22 mouse cellular contexts compared by ENCODE assay signal in the genomic region with DNA sequence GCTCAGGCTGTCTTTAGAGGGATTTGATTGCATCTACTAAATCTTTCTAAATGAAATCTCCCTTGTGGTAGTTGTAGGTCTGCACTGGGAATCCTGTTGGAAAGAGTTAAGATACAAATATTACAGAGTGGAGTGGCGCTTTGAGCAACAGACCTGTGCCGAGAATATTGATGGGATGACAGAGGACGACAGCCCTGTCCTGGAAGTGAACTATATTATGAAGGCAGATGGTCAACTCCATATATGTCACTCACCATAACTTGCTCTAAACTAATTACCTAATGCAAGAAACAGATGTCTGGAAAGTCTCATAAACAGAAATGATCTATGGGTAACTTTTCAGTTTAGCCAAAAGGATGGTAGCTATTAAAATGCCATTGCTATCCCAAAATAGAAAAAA. TPM values are rescaled to one million over a fixed set of nuclear protein-coding genes. Genes with fewer than 3 reads are reported as not detected.
"Had no signal": no experiment of that assay in that cellular context is flagged by ENCODE, and none has a peak within 500 bp of the region (broad histone marks: within the 10 kb centered on the region; RNA-seq: fewer than 3 reads in every experiment).

No protein-coding gene starts in this region.

- H3K4me2 ChIP-seq: intestine, embryonic 15.5 days; liver, embryonic 12.5 days; liver, embryonic 15.5 days; lung, embryonic 15.5 days; midbrain, embryonic 11.5 days; stomach, embryonic 15.5 days had no signal

- ATAC-seq: intestine, embryonic 15.5 days; liver, embryonic 12.5 days had no signal

- H3K4me3 ChIP-seq: intestine, embryonic 15.5 days; liver, embryonic 12.5 days; liver, embryonic 15.5 days; lung, embryonic 15.5 days; megakaryocyte, embryonic 14.5 days; stomach, embryonic 15.5 days had no signal

- H3K27ac ChIP-seq: intestine, embryonic 15.5 days; liver, embryonic 12.5 days; liver, embryonic 15.5 days; lung, embryonic 15.5 days; stomach, embryonic 15.5 days had no signal

- H3K4me1 ChIP-seq: intestine, embryonic 15.5 days; liver, embryonic 12.5 days; liver, embryonic 15.5 days; lung, embryonic 15.5 days; megakaryocyte, embryonic 14.5 days; stomach, embryonic 15.5 days had no signal

- H3K36me3 ChIP-seq: intestine, embryonic 15.5 days; liver, embryonic 12.5 days; liver, embryonic 15.5 days; lung, embryonic 15.5 days; stomach, embryonic 15.5 days had no signal

- H3K9me3 ChIP-seq: intestine, embryonic 15.5 days; liver, embryonic 12.5 days; liver, embryonic 15.5 days; lung, embryonic 15.5 days; megakaryocyte, embryonic 14.5 days; stomach, embryonic 15.5 days had no signal

- DNase-seq: kidney, adult 11 months; kidney, adult 8-10 months; kidney, postnatal 25 days; left cerebral cortex, postnatal 4 days; liver; lung, adult 18-20 months; lung, postnatal 10 days; lung, postnatal 36 days; midbrain, embryonic 14.5 days; right cerebral cortex, postnatal 4 days; thymus, postnatal 36 days had no signal

- H3K27me3 ChIP-seq: intestine, embryonic 15.5 days; liver, embryonic 12.5 days; liver, embryonic 15.5 days; lung, embryonic 15.5 days; megakaryocyte, embryonic 14.5 days; stomach, embryonic 15.5 days had no signal

- H3K9ac ChIP-seq: intestine, embryonic 15.5 days; liver, embryonic 12.5 days; liver, embryonic 15.5 days; lung, embryonic 15.5 days; stomach, embryonic 15.5 days had no signal

RNA-seq across cellular contexts. Expression of a gene that starts 39.5 kb away (rescaled TPM):
- total RNA-seq: layer of hippocampus, adult 18-20 months; midbrain, postnatal 0 days had no signal
- polyA plus RNA-seq: intestine, embryonic 15.5 days; kidney, embryonic 16.5 days; liver, embryonic 12.5 days; liver, embryonic 15.5 days; lung, embryonic 15.5 days; urinary bladder, adult 2 months had no signal
